Mouse (Mus musculus) kidney, embryonic 16.5 days (tissue): Measurements from ENCODE around the gene Polr2i. TPM values are rescaled to one million over a fixed set of nuclear protein-coding genes. Genes with fewer than 3 reads are reported as not detected.
"Not testable (repeated sequence)": the region's sequence is repeated elsewhere in the genome, so short reads cannot be mapped to it uniquely, and the experiment has no call there.

Experiments
- ATAC-seq: fragments of 200-750 bp; cut with Nextera tagmentation; 2 replicates; pipeline ENCODE4 v1.8.0; 2017; ENCODE audit warnings: moderate TSS enrichment; ENCODE audit not compliant: low FRiP score, low TSS enrichment
- H3K27ac ChIP-seq: fragments of 300-500 bp; sonication (generic); 2 replicates; pipeline ENCODE4 v1.5.1; 2014; ENCODE audit warnings: low read length
- H3K27me3 ChIP-seq: fragments of 300-500 bp; sonication (generic); 2 replicates; pipeline ENCODE4 v1.6.1; 2014; ENCODE audit warnings: low read length, control low read depth, mixed read lengths; ENCODE audit not compliant: insufficient read depth
- H3K36me3 ChIP-seq: fragments of 300-500 bp; sonication (generic); 2 replicates; pipeline ENCODE4 v1.6.1; 2014; ENCODE audit warnings: low read length, control low read depth, mixed read lengths; ENCODE audit not compliant: insufficient read depth
- H3K4me1 ChIP-seq: fragments of 300-500 bp; sonication (generic); 2 replicates; pipeline ENCODE4 v1.6.1; 2014; ENCODE audit warnings: low read length, control low read depth, mixed read lengths; ENCODE audit not compliant: insufficient read depth
- H3K4me2 ChIP-seq: fragments of 300-500 bp; sonication (generic); replicated peaks from 2 replicates; pipeline ENCODE4 v1.6.1; 2014; ENCODE audit warnings: low read depth, low read length
- H3K4me3 ChIP-seq: fragments of 300-500 bp; sonication (generic); 2 replicates; pipeline ENCODE4 v1.5.1; 2014; ENCODE audit warnings: mild to moderate bottlenecking, low read length
- H3K9ac ChIP-seq: fragments of 300-500 bp; sonication (generic); replicated peaks from 2 replicates; pipeline ENCODE4 v1.6.1; 2014; ENCODE audit warnings: low read length
- H3K9me3 ChIP-seq: fragments of 300-500 bp; sonication (generic); 2 replicates; pipeline ENCODE4 v1.6.1; 2016; ENCODE audit warnings: low read length, control low read depth
- WGBS: fragments of 180-500 bp; shearing (Covaris S2); extraction: QIAGEN DNeasy Blood & Tissue Kit; methylation state at CpG from one replicate; pipeline ENCODE4 v1.1.7; 2014; 5-methylcytosine and 5-hydroxymethylcytosine counted together
- polyA plus RNA-seq: library from polyadenylated mRNA; unstranded; fragments of >200 nt; fragmentation: Nextera tagmentation; extraction: Ambion mirVana; gene quantifications from 2 replicates; pipeline ENCODE4 v1.2.1, GENCODE M21; 2015

Gene Polr2i
- polyA plus RNA-seq, 1 experiment from 2014 or later = 146 TPM

GRCm38 (mm10) chr7:30202895-30203690 lies 28.7 kb upstream of the Polr2i start:
- Histone ChIP-seq H3K4me2 (no peak overlapping the region), H3K9ac (no peak overlapping the region), H3K27me3 (no peaks in the 10 kb centered on the region), H3K27ac (no peak overlapping the region), H3K4me3 (no peak overlapping the region), H3K4me1 (peaks cover 7% of the 10 kb centered on the region; the same call in 1 of the 2 replicates), H3K36me3 (no peaks in the 10 kb centered on the region), H3K9me3 (no peaks in the 10 kb centered on the region)
- ATAC-seq = no peak
- 76% methylated on average over 11 of the region's 11 CpGs for WGBS

- Histone ChIP-seq H3K27ac (no peak overlapping the region), H3K4me2 (no peak overlapping the region), H3K9me3 (no peaks in the 10 kb centered on the region), H3K4me1 (0 out of 2 replicates have a peak, but pooled peaks cover 3% of the 10 kb centered on the region), H3K9ac (no peak overlapping the region), H3K36me3 (no peaks in the 10 kb centered on the region), H3K27me3 (no peaks in the 10 kb centered on the region), H3K4me3 (no peak overlapping the region)
- 46% methylated on average over 8 of the region's 8 CpGs for WGBS
- no peak for ATAC-seq
These were observed 27.4 kb upstream of the Polr2i start for GRCm38 (mm10) chr7:30204380-30204779.

- Histone ChIP-seq H3K4me3 (no peak overlapping the region), H3K27ac (no peak overlapping the region), H3K9ac (no peak overlapping the region), H3K27me3 (no peaks in the 10 kb centered on the region), H3K36me3 (no peaks in the 10 kb centered on the region), H3K9me3 (no peaks in the 10 kb centered on the region), H3K4me1 (0 out of 2 replicates have a peak, but pooled peaks cover 2% of the 10 kb centered on the region), H3K4me2 (no peak overlapping the region)
- WGBS = 3% methylated on average over 2 of the region's 2 CpGs
- ATAC-seq = no peak
These were observed 26.4 kb upstream of the Polr2i start for GRCm38 (mm10) chr7:30205383-30205782.

- not testable (repeated sequence) for ATAC-seq, H3K4me1 ChIP-seq, H3K9ac ChIP-seq, H3K4me2 ChIP-seq, H3K27ac ChIP-seq, H3K36me3 ChIP-seq, H3K27me3 ChIP-seq, H3K4me3 ChIP-seq, H3K9me3 ChIP-seq
- WGBS = 54% methylated on average over 5 of the region's 5 CpGs
These were observed 25.4 kb upstream of the Polr2i start for GRCm38 (mm10) chr7:30206364-30206763.

GRCm38 (mm10) chr7:30211025-30211424 lies 20.7 kb upstream of the Polr2i start:
- no peak overlapping the region for H3K4me3 ChIP-seq
- no peak overlapping the region for H3K9ac ChIP-seq
- no peak for ATAC-seq
- whole genome bisulfite sequencing = 23% methylated on average over 4 of the region's 4 CpGs
- H3K9me3 ChIP-seq = no peaks in the 10 kb centered on the region
- no peaks in the 10 kb centered on the region for H3K4me1 ChIP-seq
- H3K27me3 ChIP-seq = no peaks in the 10 kb centered on the region
- H3K36me3 ChIP-seq = no peaks in the 10 kb centered on the region
- no peak overlapping the region for H3K4me2 ChIP-seq
- no peak overlapping the region for H3K27ac ChIP-seq

- Histone ChIP-seq H3K27ac (no peak overlapping the region), H3K9ac (no peak overlapping the region), H3K9me3 (no peaks in the 10 kb centered on the region), H3K36me3 (no peaks in the 10 kb centered on the region), H3K4me2 (no peak overlapping the region), H3K27me3 (no peaks in the 10 kb centered on the region), H3K4me3 (no peak overlapping the region), H3K4me1 (0 out of 2 replicates have a peak, but pooled peaks cover 1% of the 10 kb centered on the region)
- 86% methylated on average over 3 of the region's 3 CpGs for WGBS
- no peak for ATAC-seq
These were observed 17.9 kb upstream of the Polr2i start for GRCm38 (mm10) chr7:30213881-30214280.

- H3K9me3 ChIP-seq = no peaks in the 10 kb centered on the region
- 95% methylated on average over 3 of the region's 3 CpGs for WGBS
- H3K27me3 ChIP-seq = no peaks in the 10 kb centered on the region
- no peak overlapping the region for H3K27ac ChIP-seq
- H3K4me2 ChIP-seq = no peak overlapping the region
- H3K36me3 ChIP-seq = no peaks in the 10 kb centered on the region
- ATAC-seq = no peak
- H3K9ac ChIP-seq = no peak overlapping the region
- peaks cover 10% of the 10 kb centered on the region; the same call in 1 of the 2 replicates for H3K4me1 ChIP-seq
- H3K4me3 ChIP-seq = no peak overlapping the region
These were observed 15.9 kb upstream of the Polr2i start for GRCm38 (mm10) chr7:30215875-30216274.

GRCm38 (mm10) chr7:30216723-30217151 lies 15.0 kb upstream of the Polr2i start:
- no peaks in the 10 kb centered on the region for H3K36me3 ChIP-seq
- WGBS = under 1% methylated on average over 13 of the region's 16 CpGs
- no peak overlapping the region for H3K27ac ChIP-seq
- peaks cover 10% of the 10 kb centered on the region; the same call in 1 of the 2 replicates for H3K4me1 ChIP-seq
- H3K9me3 ChIP-seq = no peaks in the 10 kb centered on the region
- 0 out of 2 replicates have a peak overlapping the region, but pooled peaks have one; percentile 6 for H3K4me3 ChIP-seq
- H3K9ac ChIP-seq = peak overlapping the region; percentile 23; the same call in 1 of the 2 replicates
- H3K27me3 ChIP-seq = no peaks in the 10 kb centered on the region
- peak overlapping the region; percentile 39 for H3K4me2 ChIP-seq
- ATAC-seq = peak; percentile 46

- no peak overlapping the region for H3K4me3 ChIP-seq
- H3K9ac ChIP-seq = no peak overlapping the region
- no peak; the same call in 1 of the 2 replicates for ATAC-seq
- WGBS = 63% methylated on average over 2 of the region's 2 CpGs
- no peaks in the 10 kb centered on the region for H3K36me3 ChIP-seq
- no peaks in the 10 kb centered on the region for H3K9me3 ChIP-seq
- H3K27me3 ChIP-seq = no peaks in the 10 kb centered on the region
- no peak overlapping the region for H3K4me2 ChIP-seq
- H3K27ac ChIP-seq = no peak overlapping the region
- H3K4me1 ChIP-seq = peaks cover 10% of the 10 kb centered on the region; the same call in 1 of the 2 replicates
These were observed 14.5 kb upstream of the Polr2i start for GRCm38 (mm10) chr7:30217277-30217676.
